Mouse (Mus musculus) bone marrow macrophage, adult 2 months (primary cell): ENCODE results near the gene Brdt.

Experiments
- CTCF ChIP-seq: IDR thresholded peaks from 2 replicates; pipeline ENCODE4 v1.5.1; 2012; ENCODE audit warnings: low read depth, mild to moderate bottlenecking, low read length, moderate library complexity
- POLR2A ChIP-seq: IDR thresholded peaks from 2 replicates; pipeline ENCODE4 v1.6.1; 2012; ENCODE audit warnings: mild to moderate bottlenecking, low read depth, low read length, borderline replicate concordance

DNA sequence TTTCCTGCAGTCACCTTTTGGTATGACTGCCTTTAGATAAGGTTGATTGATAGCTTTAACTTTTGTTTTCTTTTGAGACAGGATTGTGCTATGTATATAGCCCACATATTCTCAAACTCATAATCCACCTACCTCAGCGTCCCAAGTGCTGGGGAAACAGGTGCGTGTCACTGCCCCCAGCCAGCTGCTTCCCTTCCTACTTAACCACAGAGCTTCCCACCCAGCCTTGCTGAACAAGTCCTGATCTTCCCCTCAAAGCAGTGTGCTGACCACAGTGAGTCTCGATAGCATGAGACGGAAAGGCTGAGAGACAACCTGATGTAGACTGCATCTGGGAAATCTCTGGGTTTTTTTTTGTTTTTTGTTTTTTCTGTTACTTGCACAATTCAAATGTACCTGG, 42.3 kb downstream of the Brdt start:
- no peak for TF ChIP-seq CTCF
- TF ChIP-seq POLR2A: no peak
